Mouse (Mus musculus) macrophage (primary cell): ENCODE data around the gene Slc12a6. TPM values are rescaled to one million over a fixed set of nuclear protein-coding genes. Genes with fewer than 3 reads are reported as not detected.

Experiments
- H3K27ac ChIP-seq: fragments of 350-480 bp; formaldehyde crosslinking; 2 replicates; pipeline ENCODE4 v1.9.0; 2021
- H3K36me3 ChIP-seq: fragments of 350-480 bp; formaldehyde crosslinking; 2 replicates; pipeline ENCODE4 v1.9.0; 2021; ENCODE audit errors: inconsistent target
- H3K4me3 ChIP-seq: fragments of 350-480 bp; formaldehyde crosslinking; 2 replicates; pipeline ENCODE4 v1.9.0; 2021; ENCODE audit errors: inconsistent target
- H3K79me2 ChIP-seq: fragments of 350-480 bp; formaldehyde crosslinking; 2 replicates; pipeline ENCODE4 v1.9.0; 2021; ENCODE audit errors: inconsistent target
- WGBS: methylation state at CpG from one replicate; pipeline ENCODE4 v1.1.7; 2026; ENCODE audit warnings: inconsistent platforms; ENCODE audit not compliant: missing documents; 5-methylcytosine and 5-hydroxymethylcytosine counted together
- polyA plus RNA-seq: library from polyadenylated mRNA; stranded (reverse); fragments of 250-400 nt; gene quantifications from 3 replicates; pipeline ENCODE4 v1.2.4, GENCODE M21; 2018; ENCODE audit warnings: inconsistent platforms

Gene Slc12a6
- polyA plus RNA-seq, 1 experiment from 2014 or later = 65.3 TPM

DNA sequence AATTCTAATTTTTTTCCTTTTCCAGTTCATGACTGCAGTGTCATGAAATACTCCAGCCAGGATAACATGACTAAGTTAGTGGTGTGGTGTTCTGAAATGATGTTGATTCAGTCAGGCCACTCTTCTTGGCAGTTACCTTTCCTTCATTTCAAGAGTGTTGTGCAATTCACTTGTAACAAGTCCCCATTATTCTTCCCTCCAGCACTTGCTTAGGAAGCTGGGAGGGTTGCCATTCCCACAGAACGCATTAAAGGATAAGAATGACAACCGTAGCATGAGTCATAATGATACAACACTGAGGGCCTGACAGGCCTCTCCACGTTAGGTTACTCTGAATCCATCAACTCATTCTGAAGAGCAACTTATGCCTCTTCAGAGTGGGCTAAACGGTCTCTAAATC lies 107.5 kb downstream of the Slc12a6 start:
- Histone ChIP-seq H3K79me2 (no peaks in the 10 kb centered on the region), H3K36me3 (no peaks in the 10 kb centered on the region), H3K27ac (no peak overlapping the region), H3K4me3 (no peak overlapping the region)
- WGBS = 88% methylated on average over 4 of the region's 4 CpGs

DNA sequence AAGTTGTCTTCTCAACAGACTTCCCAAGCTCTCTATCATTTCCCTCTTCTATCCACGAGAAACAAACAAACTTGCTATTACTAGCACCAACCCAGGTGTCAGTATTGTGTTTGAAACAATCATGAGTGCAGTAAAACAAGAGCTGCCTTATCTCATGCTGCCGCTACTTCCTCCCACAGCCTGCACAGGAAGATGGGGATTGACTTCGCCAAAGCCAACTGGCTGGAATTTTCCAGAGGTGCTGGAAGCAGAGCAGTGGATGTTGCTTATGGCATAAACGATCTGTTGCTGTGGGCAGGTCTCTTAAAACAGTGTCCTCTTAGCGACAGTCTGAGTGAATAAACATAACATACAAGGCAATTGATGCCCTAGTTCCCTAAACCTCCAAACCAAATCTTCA lies 109.0 kb downstream of the Slc12a6 start:
- H3K27ac ChIP-seq = no peak overlapping the region
- H3K4me3 ChIP-seq = no peak overlapping the region
- H3K79me2 ChIP-seq = peaks cover 3% of the 10 kb centered on the region
- H3K36me3 ChIP-seq = no peaks in the 10 kb centered on the region
- 11% methylated on average over 5 of the region's 5 CpGs for WGBS

DNA sequence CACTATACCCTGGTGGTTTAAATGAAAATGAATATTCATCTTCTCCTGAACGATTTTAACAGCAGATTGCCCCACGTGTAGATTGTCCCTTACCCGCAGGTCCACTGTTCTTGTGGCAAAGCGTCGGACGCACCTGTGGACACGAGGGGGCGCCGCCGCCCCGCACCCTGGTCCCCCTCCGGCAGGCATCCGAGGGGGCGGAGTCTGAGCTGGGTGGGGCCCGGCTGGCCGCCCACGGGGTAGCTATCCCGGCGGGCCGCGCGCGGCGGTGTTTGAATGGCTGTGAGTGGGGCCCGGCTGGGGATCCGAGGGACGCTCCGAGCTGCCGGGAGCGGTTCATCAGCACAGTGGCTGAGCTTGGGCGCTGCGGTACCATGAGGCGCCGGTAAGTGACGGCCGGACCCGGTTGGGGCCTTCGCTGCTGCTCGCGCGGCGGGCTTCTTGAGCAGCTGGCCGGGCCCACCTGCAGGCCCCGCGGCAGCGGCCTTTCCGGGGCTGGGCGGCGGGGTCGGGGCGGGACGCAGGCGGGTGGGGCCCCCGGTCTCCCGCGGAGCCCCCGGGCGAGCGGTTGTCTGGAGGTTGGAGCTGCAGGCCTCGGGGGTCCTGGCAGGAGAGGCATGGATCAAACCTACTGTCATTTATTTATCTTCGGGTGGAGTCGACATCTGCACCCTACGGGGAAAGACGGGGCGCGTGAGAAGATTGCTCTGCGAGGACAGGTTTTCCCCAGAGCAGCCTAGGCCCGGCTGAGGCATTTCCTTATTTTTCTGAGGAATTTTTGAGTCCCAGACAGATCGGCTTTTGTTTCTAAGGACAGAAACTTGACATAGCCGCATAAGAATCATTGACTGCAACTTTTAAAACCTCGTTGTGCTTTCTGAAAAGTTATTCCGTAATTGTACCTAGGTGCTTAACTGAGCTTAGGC lies 113.6 kb downstream of the Slc12a6 start, which contains the start of gene Katnbl1:
Gene Katnbl1, plus strand, starts transcription at position 239 of the 926 bp plus-strand sequence.
- Histone ChIP-seq H3K27ac (peak within 1 kb of the TSS; percentile 61), H3K79me2 (peaks cover 49% of the 10 kb centered on the region), H3K36me3 (no peaks in the 10 kb centered on the region), H3K4me3 (peak within 1 kb of the TSS; percentile 81)
- WGBS = under 1% methylated on average over 72 of the region's 72 CpGs

DNA sequence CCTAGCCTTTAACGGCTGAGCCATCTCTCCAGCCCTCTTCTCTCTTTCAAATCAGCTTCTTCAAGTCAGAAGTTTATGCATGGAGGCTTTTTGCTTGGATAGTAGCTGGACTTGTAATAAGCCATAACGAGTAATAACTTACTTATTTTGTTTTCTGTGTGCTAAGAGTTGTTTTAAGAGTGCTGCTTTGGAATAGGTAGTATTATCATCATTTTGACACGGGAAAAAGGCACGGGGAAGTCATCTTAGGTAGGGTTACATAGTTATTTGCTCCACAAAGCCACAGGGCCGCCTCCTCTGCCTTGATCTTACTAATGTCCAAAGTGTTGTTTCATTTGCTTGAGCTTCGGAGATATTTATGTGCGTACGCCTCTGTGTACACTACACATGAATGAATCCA lies 114.5 kb downstream of the Slc12a6 start:
- Histone ChIP-seq H3K4me3 (peak overlapping the region; percentile 81), H3K36me3 (no peaks in the 10 kb centered on the region), H3K79me2 (peaks cover 58% of the 10 kb centered on the region), H3K27ac (peak overlapping the region; percentile 61)
- WGBS = 29% methylated on average over 8 of the region's 8 CpGs

DNA sequence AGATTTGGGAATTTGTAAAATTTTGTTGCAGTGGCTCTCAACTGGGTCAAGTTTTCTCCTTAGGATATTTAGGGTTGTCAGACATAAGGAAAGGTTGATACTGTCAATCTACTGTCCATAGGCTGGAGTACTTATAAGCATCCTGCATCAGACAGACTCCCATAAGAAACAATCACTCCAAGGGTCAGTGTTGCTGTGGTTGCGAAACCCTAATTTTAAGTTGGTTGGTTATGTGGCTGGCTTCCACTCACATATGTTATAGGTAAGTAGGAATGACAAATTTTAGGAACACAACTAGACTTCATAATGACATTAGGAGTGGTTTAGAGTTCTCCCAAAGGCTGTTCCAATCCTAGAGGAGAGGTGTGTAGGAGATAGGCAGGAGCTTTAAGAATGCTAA lies 115.6 kb downstream of the Slc12a6 start:
- H3K36me3 ChIP-seq = no peaks in the 10 kb centered on the region
- H3K79me2 ChIP-seq = peaks cover 69% of the 10 kb centered on the region
- H3K27ac ChIP-seq = no peak overlapping the region
- no peak overlapping the region for H3K4me3 ChIP-seq
- WGBS = 100% methylated on average over 1 of the region's 1 CpGs

DNA sequence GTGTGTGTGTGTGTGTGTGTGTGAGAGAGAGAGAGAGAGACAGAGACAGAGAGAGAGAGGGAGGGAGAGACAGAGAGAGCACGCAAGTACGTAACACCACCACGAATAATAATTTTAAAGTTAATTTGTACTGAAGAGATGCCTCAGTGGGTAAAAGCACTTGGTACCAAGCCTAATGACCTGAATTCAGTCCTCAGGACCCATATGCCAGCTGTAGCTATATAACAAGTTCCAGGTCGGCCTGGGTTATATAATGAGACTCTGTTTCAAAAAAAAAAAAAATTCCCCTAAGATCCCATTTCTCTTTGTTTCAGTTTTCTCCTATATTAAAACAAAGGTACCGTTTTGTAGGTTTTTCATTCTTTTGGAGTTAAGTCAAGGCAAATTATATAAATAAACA lies 125.2 kb downstream of the Slc12a6 start:
- no peak overlapping the region for H3K27ac ChIP-seq
- no peak overlapping the region for H3K4me3 ChIP-seq
- 89% methylated on average over 5 of the region's 5 CpGs for WGBS
- no peaks in the 10 kb centered on the region for H3K36me3 ChIP-seq
- H3K79me2 ChIP-seq = peaks cover 99% of the 10 kb centered on the region

DNA sequence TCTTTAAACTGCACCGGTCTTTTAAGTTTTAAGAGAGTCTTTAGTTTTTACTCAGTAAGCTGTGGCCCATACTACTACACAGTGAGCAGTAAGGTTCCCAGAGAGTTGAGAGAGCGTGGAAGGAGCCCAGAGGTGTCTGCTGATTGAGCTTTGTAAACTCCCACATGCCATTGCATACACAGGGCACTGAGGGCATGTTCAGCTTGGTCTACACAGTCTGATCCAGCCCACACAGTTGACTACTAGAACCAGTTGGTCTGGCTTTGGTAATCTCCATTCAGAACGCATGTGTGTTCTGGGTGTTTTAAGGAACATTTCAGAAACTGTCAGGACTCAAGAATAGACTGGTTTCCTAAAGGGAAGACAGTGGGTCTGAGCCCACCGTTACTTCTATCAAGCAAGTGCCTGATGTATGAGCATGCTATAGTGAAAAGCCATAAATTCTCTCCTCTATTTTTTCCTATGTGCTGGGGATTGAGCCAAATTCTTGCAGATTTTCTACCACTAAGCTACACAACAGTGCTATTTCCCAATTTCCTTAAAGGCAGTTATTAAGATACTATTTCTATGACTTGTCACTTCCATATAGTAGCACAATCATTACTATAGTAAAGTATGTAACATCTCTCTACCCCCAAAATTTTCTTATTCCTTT lies 125.8 kb downstream of the Slc12a6 start:
- Histone ChIP-seq H3K27ac (0 out of 2 replicates have a peak overlapping the region, but pooled peaks have one; percentile 2), H3K4me3 (no peak overlapping the region), H3K79me2 (peaks cover 99% of the 10 kb centered on the region), H3K36me3 (no peaks in the 10 kb centered on the region)
- WGBS = 66% methylated on average over 4 of the region's 4 CpGs

DNA sequence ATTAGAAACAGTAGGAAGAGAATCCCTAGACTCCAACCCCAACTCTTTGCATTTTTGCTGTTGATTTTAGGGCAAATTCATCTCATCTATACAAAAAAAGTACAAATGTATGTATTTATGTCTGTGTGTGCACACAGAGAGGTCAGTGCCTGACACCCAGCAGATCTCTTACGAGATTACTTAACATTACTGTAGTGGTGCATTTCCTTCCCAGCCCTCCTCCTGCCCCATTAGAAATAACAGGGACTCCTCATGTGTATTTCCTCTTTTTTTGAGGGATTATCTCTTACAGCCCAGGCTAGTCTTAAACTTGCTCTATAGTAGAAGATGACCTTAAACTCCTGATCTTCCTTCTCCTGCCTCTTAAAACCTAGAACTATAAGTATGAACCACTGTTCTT lies 127.1 kb downstream of the Slc12a6 start:
- Histone ChIP-seq H3K79me2 (peaks cover 99% of the 10 kb centered on the region), H3K36me3 (no peaks in the 10 kb centered on the region), H3K27ac (0 out of 2 replicates have a peak overlapping the region, but pooled peaks have one; percentile 28), H3K4me3 (no peak overlapping the region)
- WGBS = 13% methylated on average over 1 of the region's 1 CpGs

DNA sequence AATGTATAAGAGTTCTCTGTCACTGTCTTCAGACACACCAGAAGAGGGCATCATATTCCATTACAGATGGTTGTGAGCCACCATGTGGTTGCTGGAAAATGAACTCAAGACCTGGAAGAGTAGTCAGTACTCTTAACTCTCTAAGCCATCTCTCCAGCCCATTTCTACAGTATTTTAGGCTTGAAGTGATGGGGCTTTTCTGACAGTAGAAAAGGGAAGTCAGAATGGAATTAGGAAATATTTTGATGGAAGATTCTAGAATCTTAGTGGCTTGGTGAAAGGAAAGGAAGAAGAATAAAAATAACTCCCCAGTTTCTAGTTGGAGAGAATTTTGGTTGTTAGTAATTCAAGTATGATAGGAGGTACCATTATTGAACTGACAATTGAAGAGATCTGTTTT lies 128.3 kb downstream of the Slc12a6 start:
- H3K4me3 ChIP-seq = no peak overlapping the region
- peaks cover 99% of the 10 kb centered on the region for H3K79me2 ChIP-seq
- H3K36me3 ChIP-seq = no peaks in the 10 kb centered on the region
- H3K27ac ChIP-seq = peak overlapping the region; percentile 28; the same call in 1 of the 2 replicates

DNA sequence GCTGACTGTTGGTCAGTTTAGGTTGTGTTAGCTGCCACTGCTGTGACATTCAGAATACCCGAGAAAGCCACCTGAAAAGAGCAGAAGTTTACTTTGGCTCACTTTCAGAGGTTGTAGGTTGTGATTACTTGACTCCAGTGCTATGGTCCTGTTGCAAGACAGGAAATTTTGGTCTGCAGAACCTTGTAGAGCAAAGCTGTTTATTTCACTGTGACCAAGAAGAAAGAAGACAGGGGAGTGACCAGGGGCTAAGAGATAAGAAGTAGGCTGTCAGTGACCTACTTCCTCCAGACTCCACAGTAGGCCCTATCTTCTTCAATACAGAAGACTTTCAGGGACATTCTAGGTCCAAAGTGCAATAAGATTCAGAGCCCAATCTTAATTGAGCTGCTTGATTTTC lies 131.0 kb downstream of the Slc12a6 start:
- WGBS = 29% methylated on average over 1 of the region's 1 CpGs
- Histone ChIP-seq H3K79me2 (peaks cover 99% of the 10 kb centered on the region), H3K27ac (no peak overlapping the region), H3K36me3 (no peaks in the 10 kb centered on the region), H3K4me3 (no peak overlapping the region)

DNA sequence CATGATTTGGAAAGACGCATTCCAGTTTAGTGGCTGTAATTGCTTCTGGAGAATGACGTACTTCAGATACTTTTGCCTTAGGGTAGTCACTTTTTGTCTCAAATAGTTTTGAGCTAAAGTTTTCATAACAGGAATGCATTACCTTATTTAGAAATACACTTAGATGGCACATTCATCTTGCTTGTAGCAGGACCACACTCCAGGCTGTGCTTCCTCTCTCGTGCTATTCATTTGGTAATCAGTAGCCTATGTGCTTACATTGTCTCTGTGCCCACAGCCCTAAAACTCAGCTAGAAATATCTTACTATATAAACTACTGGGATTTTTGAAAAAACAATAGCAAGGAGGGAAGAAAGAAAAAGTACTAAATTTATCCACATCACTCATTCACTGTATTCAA lies 141.4 kb downstream of the Slc12a6 start:
- H3K36me3 ChIP-seq = peaks cover 61% of the 10 kb centered on the region
- WGBS = 94% methylated on average over 3 of the region's 3 CpGs
- no peak overlapping the region for H3K4me3 ChIP-seq
- H3K27ac ChIP-seq = no peak overlapping the region
- peaks cover 35% of the 10 kb centered on the region for H3K79me2 ChIP-seq

Other genes starting within 250 kb of the Slc12a6 start
- gene Olfr1311, start 241.4 kb upstream of the Slc12a6 start, polyA plus RNA-seq = not detected in 3 replicates
- not detected in 3 replicates for gene Olfr1312, start 215.6 kb upstream of the Slc12a6 start, polyA plus RNA-seq
- gene Olfr1313, start 188.0 kb upstream of the Slc12a6 start, polyA plus RNA-seq = not detected in 3 replicates
- not detected in 3 replicates for gene Olfr1314, start 169.0 kb upstream of the Slc12a6 start, polyA plus RNA-seq
- gene Olfr1315-ps1, start 150.4 kb upstream of the Slc12a6 start, polyA plus RNA-seq = not detected in 3 replicates
- gene Olfr1316, start 130.8 kb upstream of the Slc12a6 start, polyA plus RNA-seq = not detected in 3 replicates
- not detected in 3 replicates for gene Olfr1317, start 125.5 kb upstream of the Slc12a6 start, polyA plus RNA-seq
- not detected in 3 replicates for gene Olfr1318, start 111.6 kb upstream of the Slc12a6 start, polyA plus RNA-seq
- gene Lpcat4, start 26.4 kb upstream of the Slc12a6 start, polyA plus RNA-seq = 1.1 to 3.9 TPM (median 1.3 TPM) in 3 replicates
- not detected in 3 replicates for gene Nutm1, start 6.5 kb upstream of the Slc12a6 start, polyA plus RNA-seq
- 25.1 to 47.5 TPM (median 39.2 TPM) in 3 replicates for gene Nop10, start 3.9 kb upstream of the Slc12a6 start, polyA plus RNA-seq
- 2.3 to 3.1 TPM (median 2.4 TPM) in 3 replicates for gene Gm21985, start 489 bp downstream of the Slc12a6 start, polyA plus RNA-seq
- 56.0 to 89.0 TPM (median 56.6 TPM) in 3 replicates for gene Emc4, start 102.2 kb downstream of the Slc12a6 start, polyA plus RNA-seq
- 17.2 to 23.4 TPM (median 22.4 TPM) in 3 replicates for gene Katnbl1, start 113.4 kb downstream of the Slc12a6 start, polyA plus RNA-seq
- 17.8 to 28.1 TPM (median 22.4 TPM) in 3 replicates for gene Emc7, start 189.2 kb downstream of the Slc12a6 start, polyA plus RNA-seq
- not detected in 3 replicates for gene Chrm5, start 214.9 kb downstream of the Slc12a6 start, polyA plus RNA-seq
- gene Aven, start 227.1 kb downstream of the Slc12a6 start, polyA plus RNA-seq = 6.6 to 10.9 TPM (median 10.6 TPM) in 3 replicates